In the genomic region with DNA sequence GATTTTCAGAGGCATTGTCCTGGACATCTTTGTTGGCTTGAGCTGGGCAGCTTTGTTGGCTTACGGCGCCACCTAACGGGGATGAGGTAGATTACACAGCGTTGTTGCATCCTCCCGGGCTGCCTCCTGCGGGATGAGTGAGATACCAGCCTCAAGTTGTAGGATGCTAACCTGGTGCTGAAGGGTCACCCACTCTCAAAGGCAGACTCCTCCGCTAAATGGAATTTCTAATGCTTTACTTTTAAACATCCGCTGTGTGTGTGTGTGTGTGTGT, we compare ENCODE assay signal across 9 mouse cellular contexts. TPM values are rescaled to one million over a fixed set of nuclear protein-coding genes. Genes with fewer than 3 reads are reported as not detected.
DNase-seq lines count a peak whose midpoint lies in the region; ATAC-seq lines count a peak whose summit lies in the region.
"Had no signal": no experiment of that assay in that cellular context is flagged by ENCODE, and none has a peak within 500 bp of the region (broad histone marks: within the 10 kb centered on the region; RNA-seq: fewer than 3 reads in every experiment).

No protein-coding gene starts in this region.

- H3K4me1 ChIP-seq in forebrain, embryonic 16.5 days (replicated peaks; ENCODE audit: control insufficient read depth, insufficient read depth, low read length), result peaks cover 19% of the 10 kb centered on the region
- H3K4me1 ChIP-seq in hindbrain, embryonic 13.5 days (replicated peaks), result peaks cover 17% of the 10 kb centered on the region
- H3K4me1 ChIP-seq: megakaryocyte, embryonic 14.5 days had no signal

- peak overlapping the region; percentile 36 for H3K9ac ChIP-seq in forebrain, embryonic 16.5 days (replicated peaks; ENCODE audit: low read depth, low read length)
- peak overlapping the region; percentile 53; the same call in 1 of the 2 replicates for H3K9ac ChIP-seq in hindbrain, embryonic 13.5 days

- WGBS in forebrain, embryonic 16.5 days, result 6% methylated on average over 8 of the region's 8 CpGs
- 6% methylated on average over 8 of the region's 8 CpGs for WGBS in hindbrain, embryonic 13.5 days

- H3K27ac ChIP-seq in forebrain, embryonic 16.5 days (ENCODE audit: low read length), result peak overlapping the region; percentile 87
- H3K27ac ChIP-seq in hindbrain, embryonic 13.5 days, result peak overlapping the region; percentile 93

- H3K27me3 ChIP-seq in forebrain, embryonic 16.5 days (replicated peaks; ENCODE audit: control insufficient read depth, insufficient read depth, low read length), result no peaks in the 10 kb centered on the region
- peaks cover 10% of the 10 kb centered on the region; the same call in 1 of the 2 replicates for H3K27me3 ChIP-seq in hindbrain, embryonic 13.5 days

- peak; percentile 84 for DNase-seq in NIH3T3 (ENCODE audit: low read depth)
- DNase-seq in cerebellum, adult 18-20 months, result peak; percentile 84 to 92
- peak; percentile 75 for DNase-seq in layer of hippocampus, adult 9-11 months
- DNase-seq in lung, postnatal 25 days (ENCODE audit: low spot score), result peak; percentile 72
- peak; percentile 88 for DNase-seq in retina, embryonic 14.5 days (ENCODE audit: low spot score)
- peak; percentile 66 to 77 for DNase-seq in thymus, postnatal 36 days

- no peaks in the 10 kb centered on the region for H3K9me3 ChIP-seq in forebrain, embryonic 16.5 days (ENCODE audit: control insufficient read depth, low read length)
- no peaks in the 10 kb centered on the region for H3K9me3 ChIP-seq in hindbrain, embryonic 13.5 days
- H3K9me3 ChIP-seq: megakaryocyte, embryonic 14.5 days had no signal

- no peak overlapping the region for H3K4me3 ChIP-seq in forebrain, embryonic 16.5 days (replicated peaks; ENCODE audit: low read length)
- H3K4me3 ChIP-seq in hindbrain, embryonic 13.5 days, result no peak overlapping the region
- H3K4me3 ChIP-seq: megakaryocyte, embryonic 14.5 days had no signal

- peak overlapping the region; percentile 31; the same call in 1 of the 2 replicates for H3K4me2 ChIP-seq in forebrain, embryonic 16.5 days (ENCODE audit: low read length)
- H3K4me2 ChIP-seq in hindbrain, embryonic 13.5 days, result peak overlapping the region; percentile 27

- H3K36me3 ChIP-seq in forebrain, embryonic 16.5 days (ENCODE audit: control insufficient read depth, insufficient read depth), result no peaks in the 10 kb centered on the region
- no peaks in the 10 kb centered on the region for H3K36me3 ChIP-seq in hindbrain, embryonic 13.5 days

- ATAC-seq in forebrain, embryonic 16.5 days, result peak; percentile 90
- peak; percentile 85 for ATAC-seq in hindbrain, embryonic 13.5 days (ENCODE audit: low FRiP score)

RNA-seq across cellular contexts. Expression of a gene that starts 46.9 kb away (rescaled TPM):
- polyA plus RNA-seq in forebrain, embryonic 16.5 days (2015; fragmentation: Nextera tagmentation; extraction: Ambion mirVana), result 17.8 and 24.6 TPM in 2 replicates
- polyA plus RNA-seq in hindbrain, embryonic 13.5 days (2015; fragmentation: Nextera tagmentation; extraction: Ambion mirVana), result 14.2 and 17.0 TPM in 2 replicates

RNA-seq across cellular contexts. Expression of a gene that starts 56.1 kb away (rescaled TPM):
- 0.58 and 0.60 TPM in 2 replicates for polyA plus RNA-seq in forebrain, embryonic 16.5 days (2015; fragmentation: Nextera tagmentation; extraction: Ambion mirVana)
- 0.27 and 0.48 TPM in 2 replicates for polyA plus RNA-seq in hindbrain, embryonic 13.5 days (2015; fragmentation: Nextera tagmentation; extraction: Ambion mirVana)
